Mouse (Mus musculus) small intestine, adult 2 months (tissue): ENCODE results near the gene Sugp2.

Source experiments
- CTCF ChIP-seq: fragments of 200-500 bp; IDR thresholded peaks from 2 replicates; pipeline ENCODE4 v1.5.1; 2012; ENCODE audit warnings: low read depth, mild to moderate bottlenecking, control low read depth, inconsistent platforms, low read length, moderate library complexity, mixed read lengths; ENCODE audit not compliant: insufficient replicate concordance, insufficient read length; ENCODE audit errors: extremely low read depth
- POLR2A ChIP-seq: fragments of 200-500 bp; IDR thresholded peaks from 2 replicates; pipeline ENCODE4 v1.6.1; 2012; ENCODE audit warnings: low read depth, mild to moderate bottlenecking, control low read depth, inconsistent platforms, low read length, moderate library complexity

DNA sequence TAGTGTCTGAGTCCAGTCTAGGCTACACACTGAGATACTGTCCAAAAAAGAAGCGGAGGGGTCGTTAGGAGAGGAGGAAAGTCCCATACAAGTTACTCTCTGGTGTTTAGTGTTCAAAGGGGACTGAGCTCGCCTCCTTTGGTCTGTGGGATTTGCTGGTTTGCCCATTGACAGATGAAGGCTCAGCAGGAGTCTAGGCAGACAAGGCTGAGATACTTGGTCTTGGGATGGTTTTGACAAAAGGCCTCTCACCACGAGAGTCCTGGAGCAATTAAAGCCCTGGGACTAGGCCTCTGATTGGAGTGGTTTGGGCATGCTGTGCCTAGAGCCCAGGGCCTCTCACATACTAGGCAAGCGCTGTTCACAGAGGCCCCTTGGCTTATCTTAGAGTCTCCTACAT, 34.3 kb downstream of the Sugp2 start:
- TF ChIP-seq POLR2A (no peak), CTCF (no peak)
